18 mouse cellular contexts compared by ENCODE assay signal in the genomic region with DNA sequence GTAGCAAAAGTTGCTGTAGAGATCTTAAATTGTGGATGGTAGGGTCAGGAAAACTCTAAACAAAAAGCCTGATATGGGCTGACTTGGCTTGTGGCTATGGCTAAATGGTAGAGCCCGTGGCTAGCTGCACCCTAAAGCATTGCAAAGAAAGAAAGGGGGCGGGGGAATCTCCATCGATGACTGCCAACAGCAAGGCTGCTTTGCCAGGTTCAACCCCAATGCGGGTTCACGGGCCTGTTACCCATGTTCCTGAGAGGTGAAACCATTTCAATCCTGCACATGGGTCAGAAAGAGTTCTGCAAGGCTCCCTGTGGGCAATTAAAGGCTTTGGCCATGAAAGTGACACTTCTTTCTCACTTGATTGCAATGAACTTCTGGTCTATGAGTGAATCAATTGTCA. TPM values are rescaled to one million over a fixed set of nuclear protein-coding genes. Genes with fewer than 3 reads are reported as not detected.
DNase-seq lines count a peak whose midpoint lies in the region; ATAC-seq and TF ChIP-seq lines count a peak whose summit lies in the region.
"Had no signal": no experiment of that assay in that cellular context is flagged by ENCODE, and none has a peak within 500 bp of the region (broad histone marks: within the 10 kb centered on the region; RNA-seq: fewer than 3 reads in every experiment).

No protein-coding gene starts in this region.

- no peaks in the 10 kb centered on the region for H3K9me3 ChIP-seq in heart, embryonic 15.5 days (replicated peaks)
- no peaks in the 10 kb centered on the region for H3K9me3 ChIP-seq in neural tube, embryonic 13.5 days
- H3K9me3 ChIP-seq: megakaryocyte, embryonic 14.5 days; neural tube, embryonic 12.5 days had no signal

- TF ChIP-seq POLR2A in embryonic fibroblast, embryonic 13.5 days (IDR thresholded peaks at IDR 0.05; ENCODE audit: low read depth, low read length) = no peak

- H3K36me3 ChIP-seq in heart, embryonic 15.5 days = peaks cover 52% of the 10 kb centered on the region
- peaks cover 38% of the 10 kb centered on the region for H3K36me3 ChIP-seq in neural tube, embryonic 13.5 days

- ATAC-seq in heart, embryonic 15.5 days (replicated peaks; ENCODE audit: insufficient number of reproducible peaks, insufficient read depth, low FRiP score, low read depth) = no peak
- no peak for ATAC-seq in neural tube, embryonic 13.5 days (ENCODE audit: low read depth)
- ATAC-seq: CD4-positive, CD25-positive, alpha-beta regulatory T cell, adult 4 months; forebrain, embryonic 14.5 days had no signal

- H3K4me3 ChIP-seq in heart, embryonic 15.5 days = no peak overlapping the region
- no peak overlapping the region for H3K4me3 ChIP-seq in neural tube, embryonic 13.5 days
- H3K4me3 ChIP-seq in embryonic fibroblast, embryonic 13.5 days (ENCODE audit: insufficient read depth, low read length) = no peak overlapping the region
- H3K4me3 ChIP-seq: megakaryocyte, embryonic 14.5 days; neural tube, embryonic 12.5 days had no signal

- no peak for DNase-seq in heart, adult 9 months (ENCODE audit: low spot score in 2 of 2)
- DNase-seq in neural tube, embryonic 10.5 days (ENCODE audit: extremely low spot score, low spot score) = no peak
- no peak for DNase-seq in spleen, postnatal 14 days (ENCODE audit: low spot score in 2 of 2)
- DNase-seq in cerebellum, postnatal 4 days (ENCODE audit: low spot score in 2 of 2) = no peak
- DNase-seq: adrenal gland, postnatal 14 days; cerebellum, postnatal 14 days; kidney, adult 18-20 months; kidney, postnatal 4 days; layer of hippocampus, postnatal 36 days; liver had no signal

- WGBS in heart, embryonic 15.5 days = 87% methylated on average over 5 of the region's 5 CpGs
- WGBS in neural tube, embryonic 13.5 days = 88% methylated on average over 5 of the region's 5 CpGs

- H3K27me3 ChIP-seq in heart, embryonic 15.5 days = no peaks in the 10 kb centered on the region
- no peaks in the 10 kb centered on the region for H3K27me3 ChIP-seq in neural tube, embryonic 13.5 days
- H3K27me3 ChIP-seq: neural tube, embryonic 12.5 days had no signal

- no peak overlapping the region for H3K4me2 ChIP-seq in heart, embryonic 15.5 days
- no peak overlapping the region for H3K4me2 ChIP-seq in neural tube, embryonic 13.5 days
- H3K4me2 ChIP-seq: lung, embryonic 14.5 days; neural tube, embryonic 12.5 days had no signal

- H3K9ac ChIP-seq in heart, embryonic 15.5 days = no peak overlapping the region
- H3K9ac ChIP-seq in neural tube, embryonic 13.5 days = no peak overlapping the region
- H3K9ac ChIP-seq: lung, embryonic 14.5 days; neural tube, embryonic 12.5 days had no signal

- H3K4me1 ChIP-seq in heart, embryonic 15.5 days (replicated peaks) = peaks cover 37% of the 10 kb centered on the region
- peaks cover 16% of the 10 kb centered on the region; the same call in 1 of the 2 replicates for H3K4me1 ChIP-seq in neural tube, embryonic 13.5 days (replicated peaks)
- H3K4me1 ChIP-seq in embryonic fibroblast, embryonic 13.5 days (ENCODE audit: control insufficient read depth, insufficient read depth, low read length) = peaks cover 18% of the 10 kb centered on the region

- no peak for TF ChIP-seq CTCF in embryonic fibroblast, embryonic 13.5 days (IDR thresholded peaks at IDR 0.05; ENCODE audit: borderline replicate concordance, insufficient read depth, low read length)

- 0 out of 2 replicates have a peak overlapping the region, but pooled peaks have one; percentile 17 for H3K27ac ChIP-seq in heart, embryonic 15.5 days
- H3K27ac ChIP-seq in neural tube, embryonic 13.5 days (replicated peaks) = 0 out of 2 replicates have a peak overlapping the region, but pooled peaks have one; percentile 38
- H3K27ac ChIP-seq in embryonic fibroblast, embryonic 13.5 days (ENCODE audit: insufficient read depth, low read length) = peak overlapping the region; percentile 86
- H3K27ac ChIP-seq: neural tube, embryonic 12.5 days had no signal

RNA-seq across cellular contexts. Expression of a gene that starts 20.0 kb away (rescaled TPM):
- 163 and 180 TPM in 2 replicates for polyA plus RNA-seq in heart, embryonic 15.5 days (2015; fragmentation: Nextera tagmentation; extraction: Ambion mirVana)
- 127 and 135 TPM in 2 replicates for polyA plus RNA-seq in neural tube, embryonic 13.5 days (2015; fragmentation: Nextera tagmentation; extraction: Ambion mirVana)
- 107 and 122 TPM in 2 replicates for polyA plus RNA-seq in embryonic fibroblast, embryonic 13.5 days (2011; ENCODE audit: insufficient read length, low read depth, missing spikeins)

RNA-seq across cellular contexts. Expression of a gene that starts 52.7 kb away (rescaled TPM):
- 0.28 and 1.8 TPM in 2 replicates for polyA plus RNA-seq in heart, embryonic 15.5 days (2015; fragmentation: Nextera tagmentation; extraction: Ambion mirVana)
- 2.2 and 4.7 TPM in 2 replicates for polyA plus RNA-seq in neural tube, embryonic 13.5 days (2015; fragmentation: Nextera tagmentation; extraction: Ambion mirVana)
- 0.33 and 0.60 TPM in 2 replicates for polyA plus RNA-seq in embryonic fibroblast, embryonic 13.5 days (2011; ENCODE audit: insufficient read length, low read depth, missing spikeins)
- polyA plus RNA-seq: CD4-positive, CD25-positive, alpha-beta regulatory T cell, adult 4 months; lung, embryonic 14.5 days had no signal

RNA-seq across cellular contexts. Expression of a gene that starts 52.9 kb away (rescaled TPM):
- polyA plus RNA-seq in heart, embryonic 15.5 days (2015; fragmentation: Nextera tagmentation; extraction: Ambion mirVana) = 14.7 and 15.4 TPM in 2 replicates
- 26.2 and 27.8 TPM in 2 replicates for polyA plus RNA-seq in neural tube, embryonic 13.5 days (2015; fragmentation: Nextera tagmentation; extraction: Ambion mirVana)
- polyA plus RNA-seq in embryonic fibroblast, embryonic 13.5 days (2011; ENCODE audit: insufficient read length, low read depth, missing spikeins) = 23.7 and 24.9 TPM in 2 replicates

Comparison
In these comparisons a context has a peak if more than half of its experiments do, and no peak if none do; other contexts are left out.
1. H3K27ac ChIP-seq: peak in every context shown above with its lines; median percentile 86 in embryonic fibroblast, embryonic 13.5 days; 38 in neural tube, embryonic 13.5 days; 17 in heart, embryonic 15.5 days.